Mouse (Mus musculus): ENCODE results near the gene Map10.

DNA sequence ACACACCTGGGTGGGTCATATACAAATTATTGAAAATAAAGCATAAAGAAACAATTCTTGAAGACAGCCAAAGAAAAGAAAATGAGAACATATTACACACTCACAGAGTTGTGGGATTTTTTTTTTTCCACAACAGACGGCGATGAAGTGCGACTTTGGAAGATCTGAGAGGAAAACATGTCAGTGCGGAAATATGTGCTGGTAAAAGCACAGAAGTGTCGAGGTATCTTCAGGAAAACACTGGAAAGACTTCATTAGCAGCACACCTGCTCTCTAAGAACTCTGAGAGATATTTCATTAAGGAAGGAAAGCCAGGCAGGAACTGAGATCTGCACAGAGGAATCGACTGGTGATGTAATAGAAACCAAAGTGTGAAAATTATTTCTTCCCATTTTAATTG, 26.3 kb downstream of the Map10 start:
- TF ChIP-seq CTCF (conservative IDR thresholded peaks at IDR 0.05 in 1 of 2, IDR thresholded peaks at IDR 0.05 in 1 of 2; ENCODE audit: low read depth in 2 of 2, low read length in 2 of 2) (no peak), NRF1 (IDR thresholded peaks at IDR 0.05; ENCODE audit: low read depth, low read length) (no peak), RAD21 (IDR thresholded peaks at IDR 0.05; ENCODE audit: low read depth, low read length) (no peak), MAX (IDR thresholded peaks at IDR 0.05; ENCODE audit: low read length) (no peak), USF1 (IDR thresholded peaks at IDR 0.05; ENCODE audit: low read depth, low read length) (no peak)

All from CH12.LX (cell line).